9 mouse cellular contexts compared by ENCODE assay signal in the genomic region with DNA sequence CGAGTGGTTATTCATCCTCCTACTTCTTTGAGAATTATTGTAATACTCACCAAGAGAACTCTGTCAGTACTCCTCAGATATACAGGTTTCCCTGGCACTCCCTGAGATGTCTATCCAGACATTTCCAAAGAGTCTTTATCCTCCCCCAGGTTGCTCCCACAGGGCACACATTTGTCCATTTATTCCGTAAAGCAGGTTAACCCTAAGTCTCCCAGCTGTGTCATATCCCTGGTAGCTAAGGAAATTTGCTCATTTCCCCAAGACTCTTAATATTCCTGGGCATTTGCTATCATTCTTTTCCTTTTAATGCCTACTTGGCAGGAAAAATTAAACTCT. TPM values are rescaled to one million over a fixed set of nuclear protein-coding genes. Genes with fewer than 3 reads are reported as not detected.
A peak's percentile ranks its signal among the peaks of the same experiment; 100 is the strongest.
DNase-seq lines count a peak whose midpoint lies in the region; ATAC-seq and TF ChIP-seq lines count a peak whose summit lies in the region.
"Had no signal": no experiment of that assay in that cellular context is flagged by ENCODE, and none has a peak within 500 bp of the region (broad histone marks: within the 10 kb centered on the region; RNA-seq: fewer than 3 reads in every experiment).

No protein-coding gene starts in this region.

- H3K4me1 ChIP-seq in erythroblast, embryonic 14.5 days (ENCODE audit: control insufficient read depth), result peaks cover 10% of the 10 kb centered on the region
- H3K4me1 ChIP-seq in neural tube, embryonic 11.5 days (ENCODE audit: control insufficient read depth, insufficient read depth, low read length), result no peaks in the 10 kb centered on the region
- H3K4me1 ChIP-seq in liver, embryonic 12.5 days, result peaks cover 10% of the 10 kb centered on the region
- no peaks in the 10 kb centered on the region for H3K4me1 ChIP-seq in stomach, postnatal 0 days (replicated peaks; ENCODE audit: control insufficient read depth, insufficient read depth)

- no peaks in the 10 kb centered on the region for H3K36me3 ChIP-seq in erythroblast, embryonic 14.5 days (ENCODE audit: control insufficient read depth)
- H3K36me3 ChIP-seq in neural tube, embryonic 11.5 days (ENCODE audit: control insufficient read depth, insufficient read depth, low read length), result no peaks in the 10 kb centered on the region
- H3K36me3 ChIP-seq in liver, embryonic 12.5 days, result no peaks in the 10 kb centered on the region
- no peaks in the 10 kb centered on the region for H3K36me3 ChIP-seq in stomach, postnatal 0 days (ENCODE audit: control insufficient read depth, insufficient read depth, low read length)

- no peak for DNase-seq in neural tube, embryonic 11.5 days (ENCODE audit: low spot score)
- DNase-seq in neural tube, embryonic 10.5 days (ENCODE audit: extremely low spot score, low spot score), result no peak
- DNase-seq in stomach, postnatal 0 days (ENCODE audit: low spot score), result no peak
- no peak for DNase-seq in gastrocnemius, postnatal 10 days

- ATAC-seq in erythroblast, adult 5-6 weeks (replicated peaks; ENCODE audit: low FRiP score, poor library complexity, severe bottlenecking), result no peak
- no peak for ATAC-seq in neural tube, embryonic 11.5 days (ENCODE audit: insufficient read depth, low FRiP score, low TSS enrichment)
- no peak for ATAC-seq in liver, embryonic 12.5 days
- no peak for ATAC-seq in stomach, postnatal 0 days (ENCODE audit: low FRiP score, low TSS enrichment)
- ATAC-seq in erythroid progenitor cell, adult 5-6 weeks (replicated peaks; ENCODE audit: low FRiP score, poor library complexity, severe bottlenecking), result no peak
- ATAC-seq: activated CD4-positive, CD25-positive, alpha-beta regulatory T cell, adult 4 months had no signal

- no peak for TF ChIP-seq CTCF in stomach, postnatal 0 days (IDR thresholded peaks at IDR 0.05; ENCODE audit: low read depth)

- H3K4me2 ChIP-seq in neural tube, embryonic 11.5 days (ENCODE audit: low read depth), result peak overlapping the region; percentile 47
- H3K4me2 ChIP-seq in liver, embryonic 12.5 days, result peak overlapping the region; percentile 61
- peak overlapping the region; percentile 53 for H3K4me2 ChIP-seq in stomach, postnatal 0 days (replicated peaks; ENCODE audit: low read depth)

- peak overlapping the region; percentile 40 for H3K4me3 ChIP-seq in erythroblast, embryonic 14.5 days (replicated peaks)
- no peak overlapping the region for H3K4me3 ChIP-seq in neural tube, embryonic 11.5 days (ENCODE audit: low read depth, low read length)
- 0 out of 2 replicates have a peak overlapping the region, but pooled peaks have one; percentile 27 for H3K4me3 ChIP-seq in liver, embryonic 12.5 days
- no peak overlapping the region for H3K4me3 ChIP-seq in stomach, postnatal 0 days (ENCODE audit: low read depth, low read length)

- H3K27me3 ChIP-seq in erythroblast, embryonic 14.5 days (ENCODE audit: control insufficient read depth), result no peaks in the 10 kb centered on the region
- no peaks in the 10 kb centered on the region for H3K27me3 ChIP-seq in neural tube, embryonic 11.5 days (ENCODE audit: control insufficient read depth, insufficient read depth, low read length)
- H3K27me3 ChIP-seq in liver, embryonic 12.5 days (replicated peaks), result no peaks in the 10 kb centered on the region
- no peaks in the 10 kb centered on the region for H3K27me3 ChIP-seq in stomach, postnatal 0 days (ENCODE audit: control insufficient read depth, insufficient read depth, low read length)

- no peaks in the 10 kb centered on the region for H3K9me3 ChIP-seq in erythroblast, embryonic 14.5 days (ENCODE audit: control insufficient read depth, low read length)
- no peaks in the 10 kb centered on the region for H3K9me3 ChIP-seq in neural tube, embryonic 11.5 days (ENCODE audit: control insufficient read depth, low read length)
- H3K9me3 ChIP-seq in liver, embryonic 12.5 days (replicated peaks), result no peaks in the 10 kb centered on the region
- no peaks in the 10 kb centered on the region for H3K9me3 ChIP-seq in stomach, postnatal 0 days (ENCODE audit: control insufficient read depth, low read length)

- H3K9ac ChIP-seq in neural tube, embryonic 11.5 days (ENCODE audit: low read length), result no peak overlapping the region
- H3K9ac ChIP-seq in liver, embryonic 12.5 days, result no peak overlapping the region
- no peak overlapping the region for H3K9ac ChIP-seq in stomach, postnatal 0 days (ENCODE audit: low read length)

- TF ChIP-seq EP300 in stomach, postnatal 0 days (optimal IDR thresholded peaks at IDR 0.05), result no peak

- WGBS in neural tube, embryonic 11.5 days, result 14% methylated on average over 2 of the region's 2 CpGs
- 30% methylated on average over 2 of the region's 2 CpGs for WGBS in liver, embryonic 12.5 days (ENCODE audit: insufficient replicate concordance)
- 5% methylated on average over 2 of the region's 2 CpGs for WGBS in stomach, postnatal 0 days

- no peak overlapping the region for H3K27ac ChIP-seq in neural tube, embryonic 11.5 days (ENCODE audit: low read depth, low read length)
- H3K27ac ChIP-seq in liver, embryonic 12.5 days, result no peak overlapping the region
- no peak overlapping the region for H3K27ac ChIP-seq in stomach, postnatal 0 days (replicated peaks)

RNA-seq across cellular contexts. Expression of gene Atp8b5, which starts 0.3 kb away (rescaled TPM):
- not detected in 2 replicates for polyA plus RNA-seq in erythroblast, embryonic 14.5 days (2012)
- not detected in 2 replicates for total RNA-seq in erythroblast, adult 5-6 weeks (2015; ENCODE audit: low replicate concordance)
- total RNA-seq in erythroblast, adult 5-6 weeks (2017; ENCODE audit: low replicate concordance), result 2.0 TPM in 1 of 2 replicates, not detected in the other
- polyA plus RNA-seq in neural tube, embryonic 11.5 days (2014; fragmentation: Nextera tagmentation; extraction: Ambion mirVana), result 0.35 and 0.52 TPM in 2 replicates
- 0.07 and 0.27 TPM in 2 replicates for polyA plus RNA-seq in liver, embryonic 12.5 days (2016; fragmentation: Nextera tagmentation; extraction: Ambion mirVana)
- polyA plus RNA-seq in stomach, postnatal 0 days (2015; fragmentation: Nextera tagmentation; extraction: Ambion mirVana), result 0.23 and 0.41 TPM in 2 replicates
- not detected in 2 replicates for total RNA-seq in erythroid progenitor cell, adult 5-6 weeks (2015; ENCODE audit: low replicate concordance)
- total RNA-seq in erythroid progenitor cell, adult 5-6 weeks (2017; ENCODE audit: low replicate concordance), result not detected in 2 replicates
- under 1 TPM; 0.05 to 0.11 TPM for total RNA-seq in gastrocnemius, postnatal 10 days (2021)

Comparison
In these comparisons a context has a peak if more than half of its experiments do, and no peak if none do; other contexts are left out.
1. H3K4me3 ChIP-seq: peak in erythroblast, embryonic 14.5 days (single experiment) and liver, embryonic 12.5 days (single experiment); none in neural tube, embryonic 11.5 days (single experiment) and stomach, postnatal 0 days (single experiment).
2. Peak in every context shown above with its lines, with median percentiles within 50 percentile points of each other: H3K4me2 ChIP-seq.